In the genomic region with DNA sequence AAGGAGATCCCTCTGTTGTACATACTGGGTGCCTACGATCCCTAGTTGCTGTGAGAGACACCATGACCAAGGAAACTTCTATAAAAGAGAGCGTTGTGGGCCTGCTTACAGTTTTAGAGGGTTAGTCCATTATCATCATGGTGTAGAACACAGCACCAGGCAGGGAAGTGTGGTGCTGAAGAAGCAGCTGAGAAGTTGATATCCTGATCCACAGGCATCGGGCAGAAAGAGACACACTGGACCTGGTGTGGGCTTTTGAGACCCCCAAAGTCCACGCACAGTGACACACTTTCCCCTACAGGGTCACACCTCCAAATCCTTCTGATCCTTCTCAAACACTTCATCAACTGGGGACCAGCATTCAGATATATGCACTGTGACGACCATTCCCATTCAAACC, we compare ENCODE assay signal across 13 mouse cellular contexts. TPM values are rescaled to one million over a fixed set of nuclear protein-coding genes. Genes with fewer than 3 reads are reported as not detected.
A peak's percentile ranks its signal among the peaks of the same experiment; 100 is the strongest.
DNase-seq lines count a peak whose midpoint lies in the region.
"Had no signal": no experiment of that assay in that cellular context is flagged by ENCODE, and none has a peak within 500 bp of the region (broad histone marks: within the 10 kb centered on the region; RNA-seq: fewer than 3 reads in every experiment).

No protein-coding gene starts in this region.

- peak; percentile 55 for DNase-seq in heart, adult 11 months
- DNase-seq in heart, postnatal 14 days, result no peak
- DNase-seq: adrenal gland, adult 2 months; adrenal gland, adult 8-10 months; adrenal gland, postnatal 10 days; adrenal gland, postnatal 14 days; adrenal gland, postnatal 25 days; adrenal gland, postnatal 36 days; B cell, adult 2 months; cerebellum, adult 11 months; cerebellum, adult 11-12 months; cerebellum, adult 18-20 months; cerebellum, adult 2 months had no signal

- intact Hi-C loops in heart, postnatal 14 days (cut with DNase I), result no loop called here

RNA-seq across cellular contexts. Expression of a gene that starts 52.8 kb away (rescaled TPM):
- total RNA-seq in heart, postnatal 14 days (2021), result 10 to 100 TPM; 16.9 to 17.5 TPM

RNA-seq across cellular contexts. Expression of a gene that starts 52.9 kb away (rescaled TPM):
- total RNA-seq in heart, postnatal 14 days (2021), result 10 to 100 TPM; 72.9 to 74.8 TPM
